Mouse (Mus musculus): ENCODE measurements around the gene Fam19a5.

Gene Fam19a5

DNA sequence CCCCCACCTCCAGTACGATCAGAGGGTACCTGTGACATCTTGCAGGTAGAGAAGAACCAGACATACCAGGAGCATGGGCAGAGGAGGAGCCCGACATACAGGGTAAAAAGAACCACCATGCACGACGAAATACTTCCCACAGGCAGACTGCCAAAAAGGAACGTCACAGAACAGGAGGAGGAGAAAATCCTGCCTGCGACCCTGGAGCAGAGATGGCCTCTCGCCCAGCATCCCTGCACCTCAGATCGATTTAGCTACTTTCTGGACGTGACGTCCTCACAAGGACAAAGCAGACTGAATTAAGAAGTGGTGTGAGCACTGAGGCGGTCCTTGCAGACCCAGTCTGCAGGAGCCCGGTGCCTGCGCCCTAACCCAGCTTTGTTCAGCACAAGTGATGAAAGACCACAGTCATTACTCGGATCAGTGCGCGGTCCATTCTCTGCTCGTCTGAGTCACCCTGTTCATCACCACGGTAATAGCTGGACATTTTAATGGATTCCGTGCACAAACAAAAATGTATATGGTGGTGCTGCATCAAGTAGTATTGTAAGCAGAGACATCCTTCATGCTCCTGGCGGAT, 182.6 kb downstream of the Fam19a5 start:
- DNase-seq (ENCODE audit: low read depth, low spot score), result no peak

GRCm38 (mm10) chr15:87736345-87736744, 192.2 kb downstream of the Fam19a5 start:
- DNase-seq (ENCODE audit: low read depth, low spot score), result no peak

DNA sequence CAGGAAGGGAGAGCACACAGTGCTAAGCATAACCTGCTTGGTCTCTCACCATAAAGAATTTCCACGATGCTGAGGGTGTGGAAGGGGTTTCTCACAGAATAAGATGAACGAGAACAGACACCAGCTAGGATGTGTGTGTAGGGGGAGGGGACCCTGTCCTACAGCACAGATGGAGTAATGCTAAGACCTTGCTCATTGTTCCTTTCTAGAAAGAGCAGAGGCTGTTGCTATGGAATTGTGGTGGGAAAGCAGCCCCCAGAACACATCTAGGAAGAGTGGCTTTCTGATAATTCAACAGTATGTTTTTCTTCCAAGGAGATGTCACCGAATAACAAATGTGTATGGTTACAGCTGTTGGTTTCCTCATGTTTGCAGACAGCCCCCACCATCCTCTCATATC, 211.4 kb downstream of the Fam19a5 start:
- no peak for DNase-seq (ENCODE audit: low read depth, low spot score)

DNA sequence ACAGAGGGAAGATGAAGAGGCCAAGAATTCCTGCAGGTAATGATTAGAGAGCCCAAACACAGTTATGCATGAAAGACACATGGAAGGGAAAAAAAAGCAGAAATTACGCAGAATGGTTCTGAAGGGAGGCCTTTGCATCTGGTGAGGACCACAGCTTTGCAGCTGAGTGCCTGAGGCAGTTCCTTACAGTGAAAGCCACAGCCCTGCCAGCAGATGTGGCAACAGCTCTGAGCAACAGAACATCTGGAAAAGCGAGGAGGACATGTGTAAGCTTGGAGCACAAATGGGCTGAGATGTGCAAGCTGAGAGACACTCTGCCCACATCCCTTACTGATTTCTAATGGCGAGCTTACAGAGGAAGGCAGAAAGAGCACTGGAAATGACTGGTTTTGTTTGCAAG, 221.8 kb downstream of the Fam19a5 start:
- DNase-seq (ENCODE audit: low read depth, low spot score), result no peak

DNA sequence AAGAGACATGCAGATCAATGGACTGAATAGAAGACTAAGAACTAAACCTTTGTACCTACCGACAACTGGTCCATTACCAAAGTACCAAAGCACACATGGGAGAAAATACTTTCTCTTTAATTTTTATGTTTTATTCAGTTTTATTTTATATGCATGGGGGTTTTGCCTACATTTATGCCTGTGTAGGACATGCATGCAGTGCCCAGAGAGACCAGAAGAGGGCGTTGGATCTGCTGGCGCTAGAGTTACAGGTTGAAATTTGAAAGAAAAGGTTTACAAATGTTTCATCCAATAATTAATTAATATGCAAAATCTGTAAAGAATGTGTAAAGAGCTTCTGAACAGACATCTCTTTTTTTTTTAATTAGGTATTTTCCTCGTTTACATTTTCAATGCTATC, 229.9 kb downstream of the Fam19a5 start:
- no peak for DNase-seq (ENCODE audit: low read depth, low spot score)

- no peak for DNase-seq (ENCODE audit: low read depth, low spot score)
Observed at GRCm38 (mm10) chr15:87783331-87783730, 239.2 kb downstream of the Fam19a5 start.

- no peak for DNase-seq (ENCODE audit: low read depth, low spot score)
Observed at GRCm38 (mm10) chr15:87789671-87790070, 245.6 kb downstream of the Fam19a5 start.

DNA sequence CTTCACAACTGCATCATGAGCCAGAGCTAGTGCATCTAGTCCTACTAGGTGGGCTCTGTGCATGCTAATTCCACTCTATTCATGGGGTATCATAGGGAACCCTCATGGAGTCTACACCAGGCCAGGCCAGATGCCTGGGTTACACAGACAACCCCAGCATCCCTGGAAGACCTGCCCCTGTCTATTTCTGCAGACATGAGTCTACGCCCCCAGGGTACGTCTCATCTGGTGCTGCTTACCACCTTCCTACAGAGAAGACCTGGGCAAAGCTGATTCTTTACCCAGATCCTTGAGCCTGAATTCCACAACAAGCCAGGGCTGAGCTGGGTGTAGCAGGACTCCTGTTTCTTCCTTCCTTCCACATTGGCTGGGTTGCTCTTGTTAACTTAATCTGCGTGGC, 249.6 kb downstream of the Fam19a5 start:
- no peak for DNase-seq (ENCODE audit: low read depth, low spot score)

GRCm38 (mm10) chr15:87796571-87796970, 252.5 kb downstream of the Fam19a5 start:
- DNase-seq (ENCODE audit: low read depth, low spot score), result no peak
